Mouse (Mus musculus): ENCODE results near the gene Dgke.
"Not testable (repeated sequence)": the region's sequence is repeated elsewhere in the genome, so short reads cannot be mapped to it uniquely, and the experiment has no call there.

GRCm38 (mm10) chr11:89045501-89045900 is 21.1 kb downstream of the Dgke start:
- TF ChIP-seq CTCF (IDR thresholded peaks at IDR 0.05; ENCODE audit: low read depth, low read length); TAL1 (conservative IDR thresholded peaks at IDR 0.05; ENCODE audit: low read depth, low read length): not testable (repeated sequence)

Data from G1E (cell line).